Comparison of ENCODE assay signal across 8 mouse cellular contexts in genomic region chr6:117920659-117921640, GRCm38 (mm10). TPM values are rescaled to one million over a fixed set of nuclear protein-coding genes. Genes with fewer than 3 reads are reported as not detected.
DNase-seq lines count a peak whose midpoint lies in the region; ATAC-seq and TF ChIP-seq lines count a peak whose summit lies in the region.

No protein-coding gene starts in this region.

- DNase-seq in frontal cortex, postnatal 14 days (ENCODE audit: low spot score in 2 of 2), result no peak
- DNase-seq in B cell, adult 2 months, result peak; percentile 75 to 77
- DNase-seq in heart, postnatal 4 days, result peak; percentile 40
- no peak for DNase-seq in lung, adult 2 months
- no peak for DNase-seq in testis, postnatal 10 days (ENCODE audit: low spot score)
- DNase-seq in layer of hippocampus, postnatal 36 days, result no peak

- TF ChIP-seq POLR2A in bone marrow, adult 2 months (IDR thresholded peaks at IDR 0.05; ENCODE audit: borderline replicate concordance, control insufficient read depth, low read depth, low read length), result no peak
- TF ChIP-seq POLR2A in lung, adult 2 months (IDR thresholded peaks at IDR 0.05; ENCODE audit: borderline replicate concordance, extremely low read depth, low read depth, low read length), result no peak

- H3K4me1 ChIP-seq in bone marrow, adult 2 months (ENCODE audit: control insufficient read depth, insufficient read depth, low read length), result no peaks in the 10 kb centered on the region; the same call in 1 of the 2 replicates
- H3K4me1 ChIP-seq in lung, adult 2 months (ENCODE audit: control insufficient read depth, insufficient read depth, low read length), result peaks cover 17% of the 10 kb centered on the region

- no peak overlapping the region for H3K27ac ChIP-seq in bone marrow, adult 2 months (ENCODE audit: control insufficient read depth, insufficient read depth, low read depth, low read length, poor library complexity)

- TF ChIP-seq CTCF in bone marrow, adult 2 months (IDR thresholded peaks at IDR 0.05; ENCODE audit: control insufficient read depth, insufficient read depth, low read length), result peak; percentile 47
- peak; percentile 55 for TF ChIP-seq CTCF in lung, adult 2 months (IDR thresholded peaks at IDR 0.05; ENCODE audit: insufficient read depth, low read length)

- ATAC-seq in frontal cortex, adult (ENCODE audit: low TSS enrichment), result 0 out of 2 replicates have a peak, but pooled peaks have one; percentile 46

- WGBS in bone marrow, adult 2 months, result 31% methylated on average over 3 of the region's 3 CpGs
- WGBS in lung, adult 2 months, result 32% methylated on average over 3 of the region's 3 CpGs

- no peak overlapping the region for H3K4me3 ChIP-seq in bone marrow, adult 2 months (replicated peaks; ENCODE audit: control insufficient read depth, low read depth, low read length)
- H3K4me3 ChIP-seq in lung, adult 2 months (replicated peaks; ENCODE audit: extremely low read depth, low read depth, low read length), result no peak overlapping the region

RNA-seq across cellular contexts. Expression of gene Fxyd4, which starts 16.5 kb away (rescaled TPM):
- not detected in 2 replicates for polyA plus RNA-seq in bone marrow, adult 2 months (2011; ENCODE audit: insufficient read depth, insufficient read length, low replicate concordance, missing spikeins)
- total RNA-seq in heart, postnatal 4 days (2021), result not detected
- 0.41 and 0.61 TPM in 2 replicates for polyA plus RNA-seq in lung, adult 2 months (2012; rRNA removed)
- total RNA-seq in layer of hippocampus, postnatal 36 days (2021), result not detected

RNA-seq across cellular contexts. Expression of gene Hnrnpf, which starts 20.8 kb away (rescaled TPM):
- polyA plus RNA-seq in bone marrow, adult 2 months (2011; ENCODE audit: insufficient read depth, insufficient read length, low replicate concordance, missing spikeins), result 200 and 242 TPM in 2 replicates
- total RNA-seq in heart, postnatal 4 days (2021), result 100 to 1,000 TPM; 468 to 481 TPM
- polyA plus RNA-seq in lung, adult 2 months (2012; rRNA removed), result 100 and 154 TPM in 2 replicates
- total RNA-seq in layer of hippocampus, postnatal 36 days (2021), result 100 to 1,000 TPM; 124 to 148 TPM

RNA-seq across cellular contexts. Expression of gene Zfp239, which starts 59.0 kb away (rescaled TPM):
- polyA plus RNA-seq in bone marrow, adult 2 months (2011; ENCODE audit: insufficient read depth, insufficient read length, low replicate concordance, missing spikeins), result 0.57 and 1.3 TPM in 2 replicates
- total RNA-seq in heart, postnatal 4 days (2021), result under 1 TPM; 0.38 to 0.57 TPM
- polyA plus RNA-seq in lung, adult 2 months (2012; rRNA removed), result 0.38 and 0.99 TPM in 2 replicates
- 10 to 100 TPM; 30.9 to 37.9 TPM for total RNA-seq in layer of hippocampus, postnatal 36 days (2021)

Comparison
In these comparisons a context has a peak if more than half of its experiments do, and no peak if none do; other contexts are left out.
1. DNase-seq: peak in B cell, adult 2 months (2 of 2) and heart, postnatal 4 days (single experiment); none in frontal cortex, postnatal 14 days (0 of 2), lung, adult 2 months (single experiment), testis, postnatal 10 days (single experiment) and layer of hippocampus, postnatal 36 days (0 of 2).
2. RNA of gene Zfp239, which starts 59.0 kb away (total RNA-seq): 30.9 to 37.9 TPM in layer of hippocampus, postnatal 36 days; 0.38 to 0.57 TPM in heart, postnatal 4 days; every median in the first group is over 10 times any median in the second.